Mouse (Mus musculus): ENCODE measurements around the gene Olfr364-ps1. TPM values are rescaled to one million over a fixed set of nuclear protein-coding genes. Genes with fewer than 3 reads are reported as not detected.

The Olfr364-ps1 gene
- total RNA-seq (2012; rRNA removed): not detected in 2 replicates

- DNase-seq (ENCODE audit: low read depth, low spot score): no peak
- no peak within 1 kb of the TSS for H3K27ac ChIP-seq (ENCODE audit: insufficient read depth, low read depth, low read length, poor library complexity, severe bottlenecking)
- H3K4me3 ChIP-seq (ENCODE audit: insufficient read depth in 1 of 2, low read depth in 1 of 2, low read length in 2 of 2, poor library complexity in 1 of 2, severe bottlenecking in 1 of 2): no peak within 1 kb of the TSS
- H3K36me3 ChIP-seq (ENCODE audit: control insufficient read depth, insufficient read depth, low read length, poor library complexity, severe bottlenecking): no peaks in the 10 kb centered on the region
- in situ Hi-C loops (cut with MboI; ENCODE audit: low sequenced_read_pairs in 2 of 2, unreplicated experiment in 2 of 2): no loop called here
- no peaks in the 10 kb centered on the region for H3K4me1 ChIP-seq (ENCODE audit: control insufficient read depth in 2 of 2, insufficient read depth in 2 of 2, low read length in 2 of 2, poor library complexity in 1 of 2)
- H3K9me3 ChIP-seq (ENCODE audit: control insufficient read depth, insufficient read depth, low read depth, low read length): no peaks in the 10 kb centered on the region
- H3K9ac ChIP-seq (ENCODE audit: insufficient read depth, low read depth, low read length, poor library complexity, severe bottlenecking): no peak within 1 kb of the TSS
- TF ChIP-seq MAFK (IDR thresholded peaks at IDR 0.05; ENCODE audit: insufficient read depth, low read depth, low read length) (no peak), ZNF384 (IDR thresholded peaks at IDR 0.05; ENCODE audit: low read depth, low read length) (no peak), ZC3H11A (IDR thresholded peaks at IDR 0.05; ENCODE audit: borderline replicate concordance, low read depth, low read length) (no peak), HCFC1 (IDR thresholded peaks at IDR 0.05; ENCODE audit: borderline replicate concordance, insufficient read depth, low read length) (no peak), CHD2 (IDR thresholded peaks at IDR 0.05; ENCODE audit: low read depth, low read length) (no peak)
Observed at GRCm38 (mm10) chr2:37139022-37139421, at the start of gene Olfr364-ps1. Gene Olfr364-ps1 (plus strand): TSS chr2:37139322.

- Histone ChIP-seq H3K4me3 (ENCODE audit: insufficient read depth in 1 of 2, low read depth in 1 of 2, low read length in 2 of 2, poor library complexity in 1 of 2, severe bottlenecking in 1 of 2) (no peak within 1 kb of the TSS), H3K27ac (ENCODE audit: insufficient read depth, low read depth, low read length, poor library complexity, severe bottlenecking) (no peak within 1 kb of the TSS), H3K36me3 (ENCODE audit: control insufficient read depth, insufficient read depth, low read length, poor library complexity, severe bottlenecking) (no peaks in the 10 kb centered on the region), H3K9me3 (ENCODE audit: control insufficient read depth, insufficient read depth, low read depth, low read length) (no peaks in the 10 kb centered on the region), H3K4me1 (ENCODE audit: control insufficient read depth in 2 of 2, insufficient read depth in 2 of 2, low read length in 2 of 2, poor library complexity in 1 of 2) (no peaks in the 10 kb centered on the region), H3K9ac (ENCODE audit: insufficient read depth, low read depth, low read length, poor library complexity, severe bottlenecking) (no peak within 1 kb of the TSS)
- in situ Hi-C loops (cut with MboI; ENCODE audit: low sequenced_read_pairs in 2 of 2, unreplicated experiment in 2 of 2): no loop called here
- no peak for DNase-seq (ENCODE audit: low read depth, low spot score)
- TF ChIP-seq ZNF384 (IDR thresholded peaks at IDR 0.05; ENCODE audit: low read depth, low read length) (no peak), MAFK (IDR thresholded peaks at IDR 0.05; ENCODE audit: insufficient read depth, low read depth, low read length) (no peak), CHD2 (IDR thresholded peaks at IDR 0.05; ENCODE audit: low read depth, low read length) (no peak), HCFC1 (IDR thresholded peaks at IDR 0.05; ENCODE audit: borderline replicate concordance, insufficient read depth, low read length) (no peak), ZC3H11A (IDR thresholded peaks at IDR 0.05; ENCODE audit: borderline replicate concordance, low read depth, low read length) (no peak)
Observed at GRCm38 (mm10) chr2:37117810-37118209, 21.3 kb upstream of the Olfr364-ps1 start, which contains the start of gene Olfr362. Gene Olfr362 (minus strand): TSS chr2:37117910.

- H3K36me3 ChIP-seq (ENCODE audit: control insufficient read depth, insufficient read depth, low read length, poor library complexity, severe bottlenecking): no peaks in the 10 kb centered on the region
- no peaks in the 10 kb centered on the region for H3K9me3 ChIP-seq (ENCODE audit: control insufficient read depth, insufficient read depth, low read depth, low read length)
- H3K9ac ChIP-seq (ENCODE audit: insufficient read depth, low read depth, low read length, poor library complexity, severe bottlenecking): no peak within 1 kb of the TSS
- in situ Hi-C loops (cut with MboI; ENCODE audit: low sequenced_read_pairs in 2 of 2, unreplicated experiment in 2 of 2): no loop called here
- no peak for DNase-seq (ENCODE audit: low read depth, low spot score)
- H3K27ac ChIP-seq (ENCODE audit: insufficient read depth, low read depth, low read length, poor library complexity, severe bottlenecking): no peak within 1 kb of the TSS
- H3K4me3 ChIP-seq (ENCODE audit: insufficient read depth in 1 of 2, low read depth in 1 of 2, low read length in 2 of 2, poor library complexity in 1 of 2, severe bottlenecking in 1 of 2): no peak within 1 kb of the TSS
- no peaks in the 10 kb centered on the region for H3K4me1 ChIP-seq (ENCODE audit: control insufficient read depth in 2 of 2, insufficient read depth in 2 of 2, low read length in 2 of 2, poor library complexity in 1 of 2)
- TF ChIP-seq MAFK (IDR thresholded peaks at IDR 0.05; ENCODE audit: insufficient read depth, low read depth, low read length) (no peak), ZNF384 (IDR thresholded peaks at IDR 0.05; ENCODE audit: low read depth, low read length) (no peak), HCFC1 (IDR thresholded peaks at IDR 0.05; ENCODE audit: borderline replicate concordance, insufficient read depth, low read length) (no peak), ZC3H11A (IDR thresholded peaks at IDR 0.05; ENCODE audit: borderline replicate concordance, low read depth, low read length) (no peak), CHD2 (IDR thresholded peaks at IDR 0.05; ENCODE audit: low read depth, low read length) (no peak)
Observed at GRCm38 (mm10) chr2:37187898-37188297, 48.8 kb downstream of the Olfr364-ps1 start, which contains the start of gene Olfr365. Gene Olfr365 (plus strand): TSS chr2:37188198.

Other genes with a start within 250 kb of the Olfr364-ps1 start
- gene Olfr353, start 246.4 kb upstream of the Olfr364-ps1 start, total RNA-seq (2012; rRNA removed): not detected in 2 replicates
- not detected in 2 replicates for gene Olfr354, start 233.6 kb upstream of the Olfr364-ps1 start, total RNA-seq (2012; rRNA removed)
- not detected in 2 replicates for gene Olfr355, start 210.4 kb upstream of the Olfr364-ps1 start, total RNA-seq (2012; rRNA removed)
- not detected in 2 replicates for gene Olfr356, start 202.2 kb upstream of the Olfr364-ps1 start, total RNA-seq (2012; rRNA removed)
- gene Olfr357, start 145.5 kb upstream of the Olfr364-ps1 start, total RNA-seq (2012; rRNA removed): not detected in 2 replicates
- not detected in 2 replicates for gene Olfr358, start 130.0 kb upstream of the Olfr364-ps1 start, total RNA-seq (2012; rRNA removed)
- gene Olfr360, start 73.6 kb upstream of the Olfr364-ps1 start, total RNA-seq (2012; rRNA removed): not detected in 2 replicates
- gene Olfr361, start 50.0 kb upstream of the Olfr364-ps1 start, total RNA-seq (2012; rRNA removed): not detected in 2 replicates
- not detected in 2 replicates for gene Olfr362, start 21.4 kb upstream of the Olfr364-ps1 start, total RNA-seq (2012; rRNA removed)
- gene Olfr365, start 48.9 kb downstream of the Olfr364-ps1 start, total RNA-seq (2012; rRNA removed): not detected in 2 replicates
- gene Olfr366, start 72.3 kb downstream of the Olfr364-ps1 start, total RNA-seq (2012; rRNA removed): not detected in 2 replicates
- gene Olfr368, start 187.2 kb downstream of the Olfr364-ps1 start, total RNA-seq (2012; rRNA removed): not detected in 2 replicates
- 30.5 and 35.1 TPM in 2 replicates for gene Pdcl, start 220.0 kb downstream of the Olfr364-ps1 start, total RNA-seq (2012; rRNA removed)

Data from ES-E14 (cell line).